Mouse (Mus musculus) regulatory T cell (primary cell): Measurements from ENCODE around the gene Kcnc1.

Experiments
- in situ Hi-C: fragments of 300-600 bp; cut with MboI, MseI; formaldehyde crosslinking; loops from one replicate; pipeline ENCODE4 v1.15.1; 2025; ENCODE audit warnings: high pct_unique_total_duplicates

Gene Kcnc1

GRCm38 (mm10) chr7:46396231-46396927 lies at the start of gene Kcnc1:
Kcnc1 (plus strand) TSS chr7:46396497.
- in situ Hi-C loops = no loop called here

- in situ Hi-C loops = no loop called here
Measured at GRCm38 (mm10) chr7:46347692-46348091, 48.6 kb upstream of the Kcnc1 start.

GRCm38 (mm10) chr7:46348813-46349212 lies 47.5 kb upstream of the Kcnc1 start:
- in situ Hi-C loops = no loop called here

GRCm38 (mm10) chr7:46350119-46350702 lies 46.1 kb upstream of the Kcnc1 start:
- in situ Hi-C loops = no loop called here

GRCm38 (mm10) chr7:46352748-46353147 lies 43.5 kb upstream of the Kcnc1 start:
- in situ Hi-C loops = no loop called here

- in situ Hi-C loops = no loop called here
Measured at GRCm38 (mm10) chr7:46353216-46353615, 43.1 kb upstream of the Kcnc1 start.

- in situ Hi-C loops = no loop called here
Measured at GRCm38 (mm10) chr7:46353875-46354274, 42.4 kb upstream of the Kcnc1 start.

GRCm38 (mm10) chr7:46361776-46362175 lies 34.5 kb upstream of the Kcnc1 start:
- in situ Hi-C loops = no loop called here

GRCm38 (mm10) chr7:46364154-46364553 lies 32.1 kb upstream of the Kcnc1 start:
- in situ Hi-C loops = no loop called here

GRCm38 (mm10) chr7:46365810-46366209 lies 30.5 kb upstream of the Kcnc1 start:
- in situ Hi-C loops = no loop called here

- in situ Hi-C loops = no loop called here
Measured at GRCm38 (mm10) chr7:46371104-46371503, 25.2 kb upstream of the Kcnc1 start.

GRCm38 (mm10) chr7:46376172-46377007 lies 19.9 kb upstream of the Kcnc1 start, which contains the start of gene Myod1:
Myod1 (plus strand) TSS chr7:46376474.
- in situ Hi-C loops = no loop called here

GRCm38 (mm10) chr7:46377008-46377346 lies 19.3 kb upstream of the Kcnc1 start:
- in situ Hi-C loops = no loop called here

GRCm38 (mm10) chr7:46378123-46378522 lies 18.2 kb upstream of the Kcnc1 start:
- in situ Hi-C loops = no loop called here

- in situ Hi-C loops = no loop called here
Measured at GRCm38 (mm10) chr7:46378983-46379382, 17.3 kb upstream of the Kcnc1 start.

- in situ Hi-C loops = no loop called here
Measured at GRCm38 (mm10) chr7:46380625-46381024, 15.7 kb upstream of the Kcnc1 start.

- in situ Hi-C loops = no loop called here
Measured at GRCm38 (mm10) chr7:46387430-46387829, 8.9 kb upstream of the Kcnc1 start.

GRCm38 (mm10) chr7:46389456-46390085 lies 6.7 kb upstream of the Kcnc1 start:
- in situ Hi-C loops = loop anchor here (5.0 kb wide), 1 partner anchor 218 kb away; no protein-coding TSS in a partner anchor

- in situ Hi-C loops = loop anchor here (5.0 kb wide), 1 partner anchor 217 kb away; no protein-coding TSS in a partner anchor
Measured at GRCm38 (mm10) chr7:46390226-46390625, 6.1 kb upstream of the Kcnc1 start.

- in situ Hi-C loops = loop anchor here (5.0 kb wide), 1 partner anchor 216 kb away; no protein-coding TSS in a partner anchor
Measured at GRCm38 (mm10) chr7:46391701-46392100, 4.6 kb upstream of the Kcnc1 start.

GRCm38 (mm10) chr7:46393116-46393515 lies 3.2 kb upstream of the Kcnc1 start:
- in situ Hi-C loops = loop anchor here (5.0 kb wide), 1 partner anchor 214 kb away; no protein-coding TSS in a partner anchor
